Mouse (Mus musculus) kidney, postnatal 14 days (tissue): ENCODE data around the gene 1600014C23Rik.

Experiments
- DNase-seq: peaks from one replicate; pipeline ENCODE4 v3.0.0; 2022; ENCODE audit warnings: mixed read lengths

Gene 1600014C23Rik

GRCm38 (mm10) chr17:45751359-45751758 is 17.7 kb upstream of the 1600014C23Rik start:
- DNase-seq, result no peak

DNA sequence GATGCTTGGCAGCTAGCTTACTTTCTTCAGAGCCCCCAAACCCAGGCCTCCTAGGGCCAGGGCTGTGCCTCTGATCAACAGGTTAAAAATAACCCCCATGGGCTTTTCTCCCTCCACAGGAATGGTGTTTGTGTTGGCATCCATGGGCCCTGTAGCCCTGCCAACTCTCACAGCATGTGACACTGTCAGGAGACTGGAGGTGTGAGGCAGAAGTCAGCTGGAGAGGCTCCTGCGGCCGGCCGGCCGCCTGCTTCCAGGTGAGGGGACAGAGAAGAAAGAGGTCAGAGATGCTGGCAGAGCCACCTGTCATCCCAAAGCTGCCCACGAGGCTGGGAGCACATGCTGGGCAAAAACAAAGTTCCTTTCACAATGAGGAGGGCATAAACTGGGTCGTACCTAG is 15.5 kb upstream of the 1600014C23Rik start:
- DNase-seq, result peak; percentile 58

DNA sequence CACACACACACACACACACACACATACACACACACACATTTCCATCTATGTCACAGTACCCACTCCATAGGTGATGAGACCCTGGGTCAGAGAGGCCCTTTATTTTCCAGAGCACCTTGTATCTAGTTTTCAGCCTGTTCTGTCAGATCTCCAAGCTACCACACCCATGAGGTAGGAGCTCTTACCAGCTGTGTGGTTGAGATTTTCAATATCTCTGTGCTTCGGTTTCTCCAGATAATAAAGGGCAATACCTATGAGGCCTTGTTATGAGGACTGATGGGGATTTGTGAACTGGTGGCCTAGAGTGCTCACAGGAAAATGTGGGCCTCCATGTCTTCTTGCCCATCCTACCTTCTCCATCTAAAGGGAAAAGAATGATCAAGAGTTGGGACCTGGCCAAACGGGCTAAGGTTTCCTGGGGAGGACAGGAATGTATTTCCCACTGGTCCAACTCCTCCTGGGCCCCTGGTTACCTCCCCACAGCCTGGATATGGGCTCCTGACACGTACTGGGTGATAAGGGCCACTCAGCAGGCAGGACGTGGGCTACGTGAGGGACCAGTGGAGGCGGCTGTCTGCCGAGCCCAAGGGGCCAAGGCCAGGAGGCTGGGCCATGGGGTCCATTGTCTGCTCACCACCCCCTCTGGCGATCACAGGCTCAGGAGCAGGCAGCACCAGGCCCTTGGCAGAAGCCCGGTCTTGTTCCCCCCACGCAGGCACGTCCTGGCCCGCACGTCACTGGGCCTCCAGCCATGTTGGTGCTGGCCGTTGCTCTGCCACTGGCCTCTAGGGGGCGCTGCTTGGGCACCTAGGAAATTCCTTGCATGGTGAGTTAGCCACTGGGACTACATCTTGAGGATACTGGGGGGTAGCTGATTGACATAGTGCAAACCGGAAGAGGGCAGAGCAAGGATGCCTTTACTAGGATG is 14.5 kb upstream of the 1600014C23Rik start:
- DNase-seq, result no peak

DNA sequence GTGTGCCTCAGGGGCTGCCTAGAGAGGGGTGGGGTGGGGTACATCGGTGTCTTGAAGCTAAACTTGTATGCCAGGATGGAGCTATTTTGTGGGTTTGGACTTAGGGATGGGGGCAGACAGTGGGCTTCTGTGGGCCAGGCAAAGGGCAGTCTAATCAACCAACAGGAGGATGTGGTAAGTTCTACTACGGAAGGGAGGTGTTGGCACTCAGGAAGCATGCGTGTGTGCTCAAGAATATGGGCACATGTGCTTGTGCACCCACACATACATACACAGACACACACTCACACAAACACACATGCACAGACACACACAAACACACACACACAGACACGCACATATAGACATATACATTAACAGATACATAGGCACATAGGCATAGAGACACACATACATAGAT is 13.6 kb upstream of the 1600014C23Rik start:
- DNase-seq, result no peak

GRCm38 (mm10) chr17:45746755-45747154 is 13.1 kb upstream of the 1600014C23Rik start:
- DNase-seq, result no peak

- no peak for DNase-seq
These were observed 12.0 kb upstream of the 1600014C23Rik start for GRCm38 (mm10) chr17:45745629-45746028.

GRCm38 (mm10) chr17:45742371-45743147 is 8.9 kb upstream of the 1600014C23Rik start:
- no peak for DNase-seq

DNA sequence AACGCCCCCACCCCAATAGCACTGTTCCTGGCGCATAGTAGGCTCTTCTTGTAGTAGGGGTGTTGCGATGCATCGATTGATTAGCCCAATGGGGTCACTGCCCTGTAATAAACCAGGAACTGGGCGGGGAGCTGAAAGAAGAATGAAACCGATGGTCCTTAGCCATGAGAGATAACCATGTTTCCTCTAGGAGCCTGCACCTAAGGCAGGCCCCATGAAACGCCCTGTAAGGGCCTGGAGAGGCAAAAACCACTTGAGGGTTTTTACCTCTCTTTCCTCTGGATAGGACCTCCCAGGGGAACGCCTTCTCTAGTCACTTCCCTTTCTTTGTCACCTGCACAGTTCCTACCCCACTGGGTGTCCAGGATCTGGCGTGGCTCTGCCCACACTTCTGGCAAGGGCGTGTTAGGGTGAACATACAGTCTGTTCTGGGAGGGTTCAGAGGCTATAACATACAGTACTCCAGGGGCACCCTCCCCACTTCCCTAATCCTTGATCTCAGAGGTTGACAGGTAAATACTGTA is 3.5 kb upstream of the 1600014C23Rik start:
- DNase-seq, result no peak

DNA sequence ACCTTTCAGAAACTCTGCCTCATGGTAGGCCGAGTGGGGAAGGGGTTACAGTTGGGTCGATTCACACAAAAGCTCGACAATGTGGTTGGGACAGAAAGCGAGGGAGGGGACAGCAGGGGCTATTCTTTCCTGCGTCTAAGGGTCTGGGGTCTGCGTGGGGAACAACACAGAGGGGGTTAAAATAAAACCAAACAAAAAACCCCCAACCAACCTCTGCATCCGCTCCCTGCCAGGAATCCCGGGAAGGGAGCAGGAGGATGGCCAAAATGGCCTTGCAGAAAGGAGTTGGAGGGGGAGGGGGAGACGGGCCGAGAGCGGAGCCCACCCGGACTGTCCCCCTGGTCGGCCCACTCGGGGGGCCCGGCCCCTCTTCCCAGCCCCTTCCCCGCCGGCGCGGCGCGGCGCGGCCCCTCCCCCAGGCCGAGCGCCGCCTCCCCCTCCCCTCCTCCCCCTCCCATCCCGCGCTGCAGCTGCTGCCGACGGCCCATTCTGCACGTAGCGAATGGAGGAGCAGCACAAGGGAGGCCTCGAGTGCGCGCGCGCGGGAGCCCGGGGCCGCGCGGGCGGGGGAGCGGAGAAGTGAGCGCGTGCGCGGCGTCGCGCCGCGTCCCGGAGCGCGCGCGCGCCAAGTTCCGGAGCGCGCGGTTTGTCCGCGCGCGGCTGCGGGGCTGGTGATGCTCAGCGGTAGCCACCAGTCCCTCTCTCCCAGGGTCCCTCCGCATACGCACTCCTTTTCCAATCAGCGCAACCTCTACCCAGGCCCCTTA is 2.9 kb upstream of the 1600014C23Rik start:
- peak; percentile 91 for DNase-seq

GRCm38 (mm10) chr17:45735382-45736310 is 2.0 kb upstream of the 1600014C23Rik start:
- DNase-seq, result peak; percentile 88

DNA sequence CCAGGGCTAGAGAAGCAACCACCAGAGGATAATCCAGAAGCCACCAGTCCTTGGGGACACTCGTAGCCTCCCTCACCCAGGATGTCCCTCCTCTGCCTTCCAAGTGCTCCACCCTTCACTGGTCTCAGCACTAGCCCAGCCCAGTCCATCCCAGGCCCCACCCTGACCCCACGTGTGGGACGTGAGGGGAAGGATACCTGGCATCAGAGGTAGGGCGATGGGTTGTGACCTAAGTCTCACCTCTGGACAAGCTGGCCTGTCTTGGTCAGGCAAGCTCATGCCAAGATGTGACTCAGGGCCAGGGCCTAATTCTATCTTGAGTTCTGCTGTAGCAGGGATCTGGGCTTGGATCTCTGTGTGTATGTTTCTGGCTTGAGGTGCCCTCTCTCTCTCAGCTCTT is 1.2 kb upstream of the 1600014C23Rik start:
- DNase-seq, result no peak

GRCm38 (mm10) chr17:45734333-45734732 is 689 bp upstream of the 1600014C23Rik start:
- DNase-seq, result no peak

DNA sequence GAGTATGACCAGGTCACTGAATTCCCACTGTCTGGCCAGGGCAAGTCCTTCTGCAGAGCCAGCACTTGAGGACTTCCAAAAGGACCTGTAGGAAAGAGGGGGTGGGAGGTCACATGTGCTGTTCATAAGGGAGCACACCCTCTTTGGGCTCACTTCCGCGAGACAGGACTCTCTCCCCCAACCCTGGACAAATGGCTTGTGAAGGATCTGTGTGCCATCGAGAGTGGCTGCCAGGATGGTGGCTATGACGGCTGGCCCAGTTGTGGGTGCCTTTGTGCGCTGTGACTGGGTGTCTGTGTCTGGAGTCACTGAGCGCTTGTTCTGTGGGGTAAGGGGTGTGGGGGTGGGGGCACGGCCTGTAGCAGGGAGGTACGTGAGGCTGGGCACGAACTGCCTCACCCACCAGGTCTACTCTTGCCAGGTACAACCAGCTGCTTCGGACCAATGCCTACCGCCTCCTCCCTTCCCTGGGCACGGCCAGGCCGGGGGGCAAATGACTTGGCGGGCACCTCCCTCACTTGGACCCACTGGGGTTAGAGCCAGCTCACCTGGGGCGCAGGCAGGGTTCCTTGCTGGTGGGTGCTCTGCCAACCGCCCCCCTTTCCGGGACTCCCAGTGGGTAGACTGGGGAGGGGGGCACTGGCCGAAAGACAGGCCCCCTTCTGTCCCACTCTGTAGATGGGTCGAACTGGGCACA is 458 bp downstream of the 1600014C23Rik start:
- DNase-seq, result peak; percentile 49

GRCm38 (mm10) chr17:45731172-45731864 is 2.3 kb downstream of the 1600014C23Rik start:
- DNase-seq, result peak; percentile 89

- DNase-seq, result no peak
These were observed 2.9 kb downstream of the 1600014C23Rik start for GRCm38 (mm10) chr17:45730696-45731095.

- DNase-seq, result no peak
These were observed 4.3 kb downstream of the 1600014C23Rik start for GRCm38 (mm10) chr17:45729387-45729786.

DNA sequence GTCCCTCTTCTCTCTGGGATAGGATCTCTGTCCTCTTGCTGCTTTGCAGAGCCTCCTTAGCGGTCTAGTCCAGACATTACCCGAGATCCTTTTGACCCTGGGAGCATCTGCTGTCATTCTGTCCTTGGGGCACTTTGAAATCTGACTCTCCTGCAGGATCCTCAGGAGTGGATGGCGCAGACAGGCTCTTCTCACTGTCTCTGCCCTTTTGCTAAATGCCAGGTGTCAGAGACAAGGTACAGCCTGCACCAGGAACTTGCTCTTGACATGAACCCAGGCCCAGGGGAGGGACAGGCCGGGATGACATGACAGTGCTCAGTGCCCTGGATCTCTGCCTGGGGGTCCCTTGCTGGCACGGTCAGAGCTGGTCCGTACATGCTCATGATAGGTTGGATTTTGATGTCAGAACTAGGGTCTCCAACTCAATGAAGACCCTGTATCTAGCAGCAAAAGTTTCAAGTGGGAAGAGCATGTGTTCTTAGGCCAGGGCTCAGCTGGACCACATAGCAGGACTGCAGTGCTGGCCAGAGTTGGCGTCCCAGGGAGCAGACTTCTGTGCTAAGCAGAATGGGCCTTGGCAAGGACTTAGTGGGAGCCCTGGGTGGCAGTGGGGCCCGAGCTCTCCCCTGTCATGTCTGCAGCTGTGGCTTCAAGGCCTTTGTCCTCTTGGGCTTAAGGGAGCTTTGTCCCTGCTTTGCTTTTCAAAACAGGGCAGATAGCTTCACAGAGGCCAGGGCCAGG is 5.5 kb downstream of the 1600014C23Rik start:
- no peak for DNase-seq

DNA sequence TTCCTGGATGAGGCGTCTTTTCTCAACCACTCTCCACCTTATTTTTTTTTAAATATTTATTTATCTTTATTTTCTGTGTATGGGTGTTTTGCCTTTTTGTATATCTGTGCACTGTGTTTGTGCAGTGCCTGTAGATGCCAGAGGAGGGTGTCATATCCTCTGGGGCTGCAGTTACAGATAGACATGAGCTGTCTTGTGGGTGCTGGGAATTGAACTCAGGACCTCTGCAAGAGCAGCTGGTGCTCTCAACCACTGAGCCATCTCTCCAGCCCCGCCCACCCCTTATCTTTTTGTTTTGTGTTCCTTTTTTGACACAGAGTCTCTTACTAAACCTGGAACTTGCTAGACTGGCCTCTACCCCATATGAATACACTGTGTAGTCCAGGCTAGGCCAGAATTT is 6.2 kb downstream of the 1600014C23Rik start:
- no peak for DNase-seq

DNA sequence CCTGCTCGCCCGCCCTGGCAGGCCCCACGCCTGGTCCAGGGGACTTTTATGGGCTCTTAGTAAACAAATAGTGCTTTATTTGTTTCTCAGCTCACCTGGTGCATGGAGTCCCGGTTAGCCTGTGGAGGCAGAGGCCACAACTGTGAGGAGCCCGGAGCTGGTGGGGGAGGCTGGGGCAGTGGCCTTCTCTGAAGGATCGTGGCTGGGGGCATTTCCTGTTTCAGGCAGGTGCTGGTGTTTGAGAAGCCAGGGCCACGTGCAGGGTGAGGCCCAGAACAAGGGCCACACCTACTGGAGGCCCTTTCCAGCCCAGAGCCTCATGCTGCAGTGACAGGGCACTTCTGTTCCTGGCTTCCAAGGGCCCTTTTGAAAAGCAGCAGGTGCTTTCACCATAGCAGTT is 7.4 kb downstream of the 1600014C23Rik start:
- DNase-seq, result no peak

- no peak for DNase-seq
These were observed 9.1 kb downstream of the 1600014C23Rik start for GRCm38 (mm10) chr17:45724574-45724921.
